Mouse (Mus musculus) ES-E14 (cell line): ENCODE results near the gene Eci1. TPM values are rescaled to one million over a fixed set of nuclear protein-coding genes. Genes with fewer than 3 reads are reported as not detected.

Experiments used
- DNase-seq: peaks from one replicate; pipeline ENCODE4 v3.0.0-alpha.2; 2013; ENCODE audit warnings: low read depth, low spot score
- H3K27ac ChIP-seq: 2 replicates; pipeline ENCODE4 v1.5.1; 2012; ENCODE audit warnings: low read depth, mild to moderate bottlenecking, low read length, moderate library complexity, mixed read lengths; ENCODE audit not compliant: poor library complexity, insufficient read depth, severe bottlenecking
- H3K36me3 ChIP-seq: 2 replicates; pipeline ENCODE4 v1.6.1; 2012; ENCODE audit warnings: mild to moderate bottlenecking, low read length, moderate library complexity, mixed read lengths; ENCODE audit not compliant: control insufficient read depth, poor library complexity, insufficient read depth, severe bottlenecking
- H3K4me1 ChIP-seq, 2 experiments: fragments of 150-350 bp in 1 of 2; sonication (generic) in 1 of 2; 2 replicates each; pipeline ENCODE4 v1.6.1; 2012; ENCODE audit warnings: low read length in 2 of 2, mild to moderate bottlenecking in 1 of 2, mixed read lengths in 1 of 2; ENCODE audit not compliant: control insufficient read depth in 2 of 2, insufficient read depth in 2 of 2, poor library complexity in 1 of 2
- H3K4me3 ChIP-seq, 2 experiments: fragments of 150-350 bp in 1 of 2; sonication (generic) in 1 of 2; 2 replicates each; pipeline ENCODE4 v1.5.1; 2012; ENCODE audit warnings: low read length in 2 of 2, low read depth in 1 of 2, mild to moderate bottlenecking in 1 of 2, mixed read lengths in 1 of 2; ENCODE audit not compliant: insufficient read depth in 1 of 2, poor library complexity in 1 of 2, severe bottlenecking in 1 of 2
- H3K9ac ChIP-seq: 2 replicates; pipeline ENCODE4 v1.6.1; 2012; ENCODE audit warnings: low read depth, mild to moderate bottlenecking, low read length, mixed read lengths; ENCODE audit not compliant: poor library complexity, insufficient read depth, severe bottlenecking
- H3K9me3 ChIP-seq: fragments of 150-350 bp; sonication (generic); 2 replicates; pipeline ENCODE4 v1.6.1; 2012; ENCODE audit warnings: low read depth, mild to moderate bottlenecking, low read length; ENCODE audit not compliant: control insufficient read depth, insufficient read depth
- CHD2 ChIP-seq: IDR thresholded peaks from 2 replicates; pipeline ENCODE4 v1.6.1; 2014; ENCODE audit warnings: mild to moderate bottlenecking, low read depth, low read length, inconsistent platforms
- HCFC1 ChIP-seq: IDR thresholded peaks from 2 replicates; pipeline ENCODE4 v1.6.1; 2012; ENCODE audit warnings: low read length, inconsistent platforms, borderline replicate concordance; ENCODE audit not compliant: insufficient read depth
- MAFK ChIP-seq: IDR thresholded peaks from 2 replicates; pipeline ENCODE4 v1.6.1; 2014; ENCODE audit warnings: mild to moderate bottlenecking, low read depth, low read length, inconsistent platforms; ENCODE audit not compliant: insufficient read depth
- ZC3H11A ChIP-seq: IDR thresholded peaks from 2 replicates; pipeline ENCODE4 v1.6.1; 2012; ENCODE audit warnings: low read depth, mild to moderate bottlenecking, inconsistent platforms, low read length, borderline replicate concordance
- ZNF384 ChIP-seq: IDR thresholded peaks from 2 replicates; pipeline ENCODE4 v1.6.1; 2012; ENCODE audit warnings: low read depth, low read length, inconsistent platforms
- in situ Hi-C, 2 experiments: fragments of 600-800 bp; cut with MboI; formaldehyde crosslinking; loops; one replicate each; pipeline ENCODE4 v1.15.1; 2025; ENCODE audit warnings: low sequenced_read_pairs in 2 of 2, inconsistent platforms in 1 of 2; ENCODE audit not compliant: unreplicated experiment in 2 of 2
- total RNA-seq: library from RNA; depleted of rRNA; stranded (reverse); fragments of 300-350 nt; gene quantifications from 2 replicates; pipeline ENCODE4 v1.2.3, GENCODE M21; 2012

Gene Eci1
- total RNA-seq, 1 experiment, result 42.9 TPM

DNA sequence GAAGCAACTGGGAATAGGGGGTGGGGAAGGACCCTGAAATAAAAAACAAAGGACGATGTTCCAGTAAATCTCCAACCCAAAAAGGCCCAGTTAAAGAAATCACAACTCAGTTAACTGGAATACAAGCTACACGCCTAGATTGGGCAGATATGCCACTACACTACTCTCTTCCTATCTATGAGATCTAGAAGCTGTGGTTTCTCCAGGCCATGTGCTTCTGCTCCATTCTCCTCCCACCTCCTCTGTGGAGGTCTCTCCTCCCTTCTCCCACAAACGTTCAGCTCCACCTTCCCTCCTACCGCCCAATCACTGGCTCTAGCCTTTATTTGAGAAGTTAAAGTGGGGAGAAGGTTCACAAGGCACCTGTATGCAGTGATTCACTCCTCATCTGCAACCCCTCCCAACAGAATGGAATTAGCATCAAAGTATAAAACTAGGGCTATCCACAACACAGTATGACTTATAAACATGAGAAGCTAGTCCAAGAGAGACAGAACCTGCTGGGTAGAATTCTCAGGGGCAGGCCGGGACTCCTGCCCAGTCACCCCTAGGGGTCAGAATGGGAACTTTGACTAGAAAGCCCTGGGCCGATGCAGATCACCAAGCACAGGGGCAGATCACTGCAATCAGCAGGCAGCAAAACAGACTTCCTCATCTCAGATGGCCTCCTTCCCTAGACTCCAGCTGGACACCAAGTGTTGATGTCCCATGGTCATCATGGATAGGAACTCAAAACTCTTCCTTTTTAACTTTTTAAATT is 37.1 kb downstream of the Eci1 start:
- TF ChIP-seq ZNF384 (no peak), CHD2 (no peak), HCFC1 (no peak), MAFK (no peak), ZC3H11A (no peak)
- in situ Hi-C loops, result no loop called here
- Histone ChIP-seq H3K4me3 (no peak overlapping the region), H3K9me3 (no peaks in the 10 kb centered on the region), H3K27ac (no peak overlapping the region; the same call in 1 of the 2 replicates), H3K9ac (no peak overlapping the region), H3K36me3 (no peaks in the 10 kb centered on the region), H3K4me1 (peaks cover 0 to 2% of the 10 kb centered on the region in 2 experiments; a peak in 2 of 4 replicates)
- DNase-seq, result no peak

DNA sequence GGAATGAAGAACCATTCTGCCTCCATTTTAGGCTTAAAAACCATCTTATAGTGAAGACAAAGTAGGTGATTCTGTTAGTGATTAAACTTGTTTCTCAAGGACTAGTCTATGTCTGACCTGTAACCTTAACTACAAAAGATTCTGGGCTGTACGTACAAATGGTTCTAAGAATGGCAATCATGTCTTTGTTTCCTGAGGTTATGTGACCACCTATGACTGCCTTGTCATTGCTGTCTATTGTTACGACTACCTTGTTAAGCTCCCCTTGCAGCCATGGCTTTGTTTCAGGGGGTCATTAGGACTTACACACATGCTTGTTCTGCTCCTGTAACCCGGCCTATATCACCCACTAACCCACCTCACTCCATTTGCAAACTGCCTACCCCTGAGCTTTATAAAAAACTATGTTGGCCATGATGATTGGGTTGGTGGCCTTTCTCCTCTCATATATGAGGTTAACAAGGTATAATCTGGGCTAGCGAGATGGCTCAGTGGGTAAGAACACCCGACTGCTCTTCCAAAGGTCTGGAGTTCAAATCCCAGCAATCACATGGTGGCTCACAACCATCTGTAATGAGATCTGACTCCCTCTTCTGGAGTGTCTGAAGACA is 42.3 kb downstream of the Eci1 start:
- no peaks in the 10 kb centered on the region for H3K9me3 ChIP-seq
- no peak overlapping the region for H3K9ac ChIP-seq
- TF ChIP-seq HCFC1 (no peak), MAFK (no peak), ZNF384 (no peak), CHD2 (no peak), ZC3H11A (no peak)
- H3K27ac ChIP-seq, result no peak overlapping the region
- no peak for DNase-seq
- in situ Hi-C loops, result no loop called here
- H3K4me1 ChIP-seq, result peaks cover 0 to 5% of the 10 kb centered on the region in 2 experiments; a peak in 3 of 4 replicates
- H3K36me3 ChIP-seq, result peaks cover 7% of the 10 kb centered on the region; the same call in 1 of the 2 replicates
- H3K4me3 ChIP-seq, result no peak overlapping the region

DNA sequence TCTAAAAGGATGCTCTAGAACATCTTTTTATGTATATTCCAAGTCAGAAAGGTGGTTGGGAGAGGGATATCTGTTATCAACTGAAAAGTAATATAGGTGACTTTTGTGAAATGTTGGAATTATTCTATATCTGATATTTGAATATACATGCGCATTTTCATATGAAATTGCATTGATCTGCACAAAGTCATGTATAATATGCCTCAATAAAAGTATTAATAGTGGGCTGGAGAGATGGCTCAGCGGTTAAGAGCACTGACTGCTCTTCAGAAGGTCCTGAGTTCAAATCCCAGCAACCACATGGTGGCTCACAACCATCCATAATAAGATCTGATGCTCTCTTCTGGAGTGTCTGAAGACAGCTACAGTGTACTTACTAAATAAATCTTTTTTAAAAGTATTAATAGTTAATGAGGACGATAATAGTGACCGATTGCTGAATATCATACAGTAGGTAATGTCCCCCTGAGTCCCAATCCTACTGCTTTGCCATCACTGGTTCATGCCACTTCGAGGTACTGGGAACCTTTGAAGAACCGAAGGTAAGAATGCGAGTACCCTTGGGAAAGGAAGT is 43.0 kb downstream of the Eci1 start:
- no peak for DNase-seq
- Histone ChIP-seq H3K36me3 (peaks cover 10% of the 10 kb centered on the region; the same call in 1 of the 2 replicates), H3K4me1 (peaks cover 0 to 5% of the 10 kb centered on the region in 2 experiments; a peak in 2 of 4 replicates), H3K9ac (peak overlapping the region; percentile 85), H3K27ac (peak overlapping the region; percentile 68; the same call in 1 of the 2 replicates), H3K4me3 (peak overlapping the region; percentile 83 to 97), H3K9me3 (no peaks in the 10 kb centered on the region)
- TF ChIP-seq HCFC1 (no peak), ZC3H11A (no peak), CHD2 (no peak), MAFK (no peak), ZNF384 (no peak)
- in situ Hi-C loops, result no loop called here

DNA sequence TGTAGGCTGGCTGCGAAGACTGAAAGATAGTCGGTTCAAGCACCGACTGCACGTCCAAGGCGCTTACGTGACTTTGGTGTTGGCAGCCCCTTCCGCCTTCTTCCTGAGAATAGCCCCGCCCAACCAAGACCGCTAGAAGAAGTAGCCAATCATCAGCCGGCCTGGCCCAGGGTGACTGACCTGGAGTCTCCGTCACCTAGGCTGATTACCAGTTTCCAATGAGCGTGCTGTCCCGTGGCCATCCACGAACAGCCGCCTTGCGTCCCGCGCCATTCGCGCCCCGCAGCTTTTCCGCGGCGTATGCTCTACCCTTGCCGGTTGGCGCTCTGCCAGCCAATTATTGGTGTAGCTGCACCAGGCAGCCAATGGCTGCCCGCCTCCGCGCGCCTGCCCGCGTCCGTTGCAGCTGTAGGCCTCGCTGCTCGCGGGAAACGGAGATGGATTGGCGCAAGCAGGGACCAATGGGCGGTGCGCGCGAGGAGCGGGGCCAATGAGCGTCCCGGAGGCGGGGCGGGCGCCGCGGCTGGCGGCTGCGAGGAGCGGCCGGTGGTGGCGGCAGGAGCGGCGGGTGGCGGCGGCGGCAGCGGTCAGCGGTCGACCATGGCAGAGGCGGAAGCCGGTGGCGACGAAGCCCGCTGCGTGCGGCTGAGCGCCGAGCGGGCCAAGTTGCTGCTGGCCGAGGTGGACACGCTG is 43.6 kb downstream of the Eci1 start, which contains the start of the genes E4f1 and Pgp:
E4f1 (minus strand) TSS at position 404 of the 693 bp plus-strand sequence.
Pgp (plus strand) TSS at position 483 of the 693 bp plus-strand sequence.
- DNase-seq, result peak; percentile 94
- Histone ChIP-seq H3K4me3 (peak within 1 kb of the TSS; percentile 83 to 97), H3K27ac (peak within 1 kb of the TSS; percentile 68), H3K9me3 (no peaks in the 10 kb centered on the region), H3K4me1 (peaks cover 0 to 5% of the 10 kb centered on the region in 2 experiments; a peak in 2 of 4 replicates), H3K36me3 (peaks cover 12% of the 10 kb centered on the region; the same call in 1 of the 2 replicates), H3K9ac (peak within 1 kb of the TSS; percentile 93)
- in situ Hi-C loops, result no loop called here
- peak; percentile 79 for TF ChIP-seq CHD2
- no peak for TF ChIP-seq MAFK
